Mouse (Mus musculus) spleen, postnatal 36 days (tissue): ENCODE data around the gene 1700001O22Rik.

ENCODE experiments used
- DNase-seq, 2 experiments: peaks; one replicate each; pipeline ENCODE4 v3.0.0; 2022; ENCODE audit warnings: low spot score in 2 of 2, mixed read lengths in 1 of 2

Gene 1700001O22Rik

GRCm38 (mm10) chr2:30779241-30779640 is 24.2 kb downstream of the 1700001O22Rik start:
- DNase-seq, result no peak

- DNase-seq, result no peak
Measured at GRCm38 (mm10) chr2:30778235-30778634, 25.2 kb downstream of the 1700001O22Rik start.

- DNase-seq, result no peak
Measured at GRCm38 (mm10) chr2:30777266-30777665, 26.2 kb downstream of the 1700001O22Rik start.

- DNase-seq, result no peak
Measured at GRCm38 (mm10) chr2:30775955-30776354, 27.5 kb downstream of the 1700001O22Rik start.

- no peak for DNase-seq
Measured at GRCm38 (mm10) chr2:30773313-30774005, 30.0 kb downstream of the 1700001O22Rik start.

GRCm38 (mm10) chr2:30772581-30773312 is 30.7 kb downstream of the 1700001O22Rik start:
- no peak for DNase-seq

- peak; percentile 59 to 70 for DNase-seq
Measured at GRCm38 (mm10) chr2:30771806-30772460, 31.5 kb downstream of the 1700001O22Rik start.

GRCm38 (mm10) chr2:30771368-30771805 is 32.1 kb downstream of the 1700001O22Rik start:
- DNase-seq, result no peak

- no peak for DNase-seq
Measured at GRCm38 (mm10) chr2:30769187-30769586, 34.3 kb downstream of the 1700001O22Rik start.

- DNase-seq, result no peak
Measured at GRCm38 (mm10) chr2:30768529-30768928, 34.9 kb downstream of the 1700001O22Rik start.

- no peak for DNase-seq
Measured at GRCm38 (mm10) chr2:30767626-30768240, 35.7 kb downstream of the 1700001O22Rik start.

GRCm38 (mm10) chr2:30766446-30766845 is 37.0 kb downstream of the 1700001O22Rik start:
- DNase-seq, result no peak

- DNase-seq, result no peak
Measured at GRCm38 (mm10) chr2:30760706-30761105, 42.8 kb downstream of the 1700001O22Rik start.

GRCm38 (mm10) chr2:30759858-30760547 is 43.5 kb downstream of the 1700001O22Rik start:
- no peak for DNase-seq

GRCm38 (mm10) chr2:30759442-30759841 is 44.0 kb downstream of the 1700001O22Rik start:
- DNase-seq, result no peak

GRCm38 (mm10) chr2:30759088-30759374 is 44.4 kb downstream of the 1700001O22Rik start:
- no peak for DNase-seq

GRCm38 (mm10) chr2:30758341-30759087 is 44.9 kb downstream of the 1700001O22Rik start:
- peak in 1 of 2 experiments; percentile 26 for DNase-seq

GRCm38 (mm10) chr2:30756962-30757715 is 46.3 kb downstream of the 1700001O22Rik start:
- no peak for DNase-seq

- DNase-seq, result no peak
Measured at GRCm38 (mm10) chr2:30755985-30756765, 47.3 kb downstream of the 1700001O22Rik start.
